Mouse (Mus musculus) neural tube, embryonic 11.5 days (tissue): ENCODE data around the gene Kif26b. TPM values are rescaled to one million over a fixed set of nuclear protein-coding genes. Genes with fewer than 3 reads are reported as not detected.

ENCODE experiments used
- ATAC-seq: fragments of 200-750 bp; cut with Nextera tagmentation; 2 replicates; pipeline ENCODE4 v1.8.0; 2017; ENCODE audit warnings: moderate number of reproducible peaks, mild to moderate bottlenecking, moderate TSS enrichment, moderate library complexity; ENCODE audit not compliant: insufficient read depth, low FRiP score, low TSS enrichment
- DNase-seq: peaks from one replicate; pipeline ENCODE4 v3.0.0-alpha.2; 2015; ENCODE audit warnings: low spot score
- H3K27ac ChIP-seq: fragments of 300-500 bp; sonication (generic); 2 replicates; pipeline ENCODE4 v1.5.1; 2014; ENCODE audit warnings: low read depth, mild to moderate bottlenecking, low read length
- H3K27me3 ChIP-seq: fragments of 300-500 bp; sonication (generic); 2 replicates; pipeline ENCODE4 v1.6.1; 2014; ENCODE audit warnings: mild to moderate bottlenecking, low read length, mixed read lengths; ENCODE audit not compliant: control insufficient read depth, insufficient read depth
- H3K36me3 ChIP-seq: fragments of 300-500 bp; sonication (generic); 2 replicates; pipeline ENCODE4 v1.6.1; 2014; ENCODE audit warnings: mild to moderate bottlenecking, low read length, moderate library complexity, mixed read lengths; ENCODE audit not compliant: control insufficient read depth, insufficient read depth
- H3K4me1 ChIP-seq: fragments of 300-500 bp; sonication (generic); 2 replicates; pipeline ENCODE4 v1.6.1; 2014; ENCODE audit warnings: low read length, mixed read lengths; ENCODE audit not compliant: control insufficient read depth, insufficient read depth
- H3K4me2 ChIP-seq: fragments of 300-500 bp; sonication (generic); 2 replicates; pipeline ENCODE4 v1.6.1; 2014; ENCODE audit warnings: low read depth, mild to moderate bottlenecking, moderate library complexity
- H3K4me3 ChIP-seq: fragments of 300-500 bp; sonication (generic); 2 replicates; pipeline ENCODE4 v1.5.1; 2014; ENCODE audit warnings: low read depth, low read length
- H3K9ac ChIP-seq: fragments of 300-500 bp; sonication (generic); 2 replicates; pipeline ENCODE4 v1.6.1; 2014; ENCODE audit warnings: mild to moderate bottlenecking, low read length
- H3K9me3 ChIP-seq: fragments of 300-500 bp; sonication (generic); 2 replicates; pipeline ENCODE4 v1.6.1; 2016; ENCODE audit warnings: low read length; ENCODE audit not compliant: control insufficient read depth
- WGBS: fragments of 180-500 bp; shearing (Covaris S2); extraction: QIAGEN DNeasy Blood & Tissue Kit; methylation state at CpG from one replicate; pipeline ENCODE4 v1.1.7; 2014; 5-methylcytosine and 5-hydroxymethylcytosine counted together
- polyA plus RNA-seq: library from polyadenylated mRNA; unstranded; fragments of >200 nt; fragmentation: Nextera tagmentation; extraction: Ambion mirVana; gene quantifications from 2 replicates; pipeline ENCODE4 v1.2.1, GENCODE M21; 2014

Kif26b gene
- polyA plus RNA-seq, 1 experiment from 2014 or later: 6.5 TPM

DNA sequence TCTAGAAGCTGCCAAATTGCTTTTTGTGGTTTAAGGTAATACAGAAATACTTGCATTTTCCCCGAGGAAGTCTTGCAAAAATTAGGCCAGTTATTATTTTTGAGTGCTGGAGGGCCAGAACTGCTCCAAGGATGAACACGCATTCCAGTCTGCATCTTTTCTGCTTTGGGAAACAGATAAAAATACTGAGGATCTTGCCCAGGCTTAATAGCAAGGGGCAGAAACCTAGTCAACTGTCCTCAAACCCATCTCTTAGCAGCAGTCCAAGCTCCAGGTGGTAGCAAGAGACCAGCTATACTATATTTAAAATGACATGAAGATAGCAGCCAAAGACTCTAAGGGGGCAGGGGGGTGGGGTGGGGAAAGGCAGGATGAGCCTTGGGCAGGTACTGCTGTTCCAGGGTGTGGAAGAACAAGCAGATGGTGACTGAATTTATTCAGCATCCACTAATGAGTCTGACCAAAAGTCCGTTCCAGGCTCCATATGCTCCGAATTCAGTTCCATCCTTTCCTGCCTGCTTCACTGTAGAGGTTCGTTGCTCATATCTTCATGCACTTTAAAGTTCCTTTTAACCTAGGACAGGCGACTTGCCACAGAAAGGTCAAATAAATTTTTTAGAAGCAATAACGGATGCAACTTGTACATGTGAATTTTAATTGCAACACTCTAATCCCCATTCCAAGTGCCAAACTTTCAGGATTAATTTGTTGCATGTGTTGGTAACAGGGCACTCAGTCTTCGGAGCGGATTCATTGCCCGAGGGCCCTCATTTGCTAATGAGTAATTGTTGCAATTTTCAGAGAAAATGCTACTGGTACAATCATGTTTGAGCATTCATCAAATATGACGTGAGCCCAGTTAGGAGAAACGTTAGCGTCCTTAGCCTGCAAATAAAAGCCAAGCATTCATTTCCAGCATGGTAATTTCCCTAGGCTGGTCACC lies 218.6 kb downstream of the Kif26b start:
- ATAC-seq: no peak
- DNase-seq: no peak
- Histone ChIP-seq H3K9me3 (no peaks in the 10 kb centered on the region), H3K27me3 (no peaks in the 10 kb centered on the region), H3K4me2 (no peak overlapping the region), H3K4me3 (no peak overlapping the region), H3K36me3 (no peaks in the 10 kb centered on the region), H3K27ac (no peak overlapping the region), H3K9ac (no peak overlapping the region), H3K4me1 (no peaks in the 10 kb centered on the region)
- WGBS: 81% methylated on average over 13 of the region's 13 CpGs

- Histone ChIP-seq H3K9ac (no peak overlapping the region), H3K9me3 (no peaks in the 10 kb centered on the region), H3K27me3 (no peaks in the 10 kb centered on the region), H3K4me3 (no peak overlapping the region), H3K27ac (no peak overlapping the region), H3K36me3 (no peaks in the 10 kb centered on the region), H3K4me2 (no peak overlapping the region), H3K4me1 (no peaks in the 10 kb centered on the region)
- ATAC-seq (no peak), DNase-seq (no peak)
- WGBS: 85% methylated on average over 7 of the region's 7 CpGs
Measured at GRCm38 (mm10) chr1:178748222-178748600, 219.3 kb downstream of the Kif26b start.

- no peak overlapping the region for H3K4me2 ChIP-seq
- no peak overlapping the region for H3K9ac ChIP-seq
- no peak overlapping the region for H3K27ac ChIP-seq
- 74% methylated on average over 1 of the region's 1 CpGs for WGBS
- H3K9me3 ChIP-seq: no peaks in the 10 kb centered on the region
- H3K27me3 ChIP-seq: no peaks in the 10 kb centered on the region
- DNase-seq: no peak
- no peaks in the 10 kb centered on the region for H3K36me3 ChIP-seq
- no peak for ATAC-seq
- H3K4me1 ChIP-seq: no peaks in the 10 kb centered on the region
- no peak overlapping the region for H3K4me3 ChIP-seq
Measured at GRCm38 (mm10) chr1:178748617-178749016, 219.7 kb downstream of the Kif26b start.

DNA sequence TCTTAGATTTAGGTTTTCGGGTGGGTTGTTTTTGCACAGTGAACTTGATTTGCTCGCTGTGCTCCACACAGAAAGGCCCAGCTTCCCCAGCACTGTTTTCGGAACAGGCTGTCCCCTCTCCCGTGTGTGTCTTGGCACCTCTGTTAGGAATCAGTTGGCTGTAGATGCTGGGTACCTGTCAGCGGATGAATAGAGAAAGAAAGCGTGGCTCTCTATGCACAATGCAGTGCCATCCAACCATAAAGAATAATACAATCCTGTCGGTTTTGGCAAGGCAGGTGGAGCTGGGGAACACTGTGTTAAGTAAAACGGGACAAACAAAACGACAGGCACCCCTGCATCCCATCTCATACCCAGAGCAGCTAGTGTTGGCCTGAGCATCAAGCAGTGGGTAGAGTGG lies 220.9 kb downstream of the Kif26b start:
- H3K9ac ChIP-seq: no peak overlapping the region
- no peak overlapping the region for H3K4me2 ChIP-seq
- no peaks in the 10 kb centered on the region for H3K27me3 ChIP-seq
- H3K4me1 ChIP-seq: no peaks in the 10 kb centered on the region
- no peaks in the 10 kb centered on the region for H3K36me3 ChIP-seq
- ATAC-seq (no peak), DNase-seq (no peak)
- no peak overlapping the region for H3K4me3 ChIP-seq
- H3K27ac ChIP-seq: no peak overlapping the region
- WGBS: 85% methylated on average over 9 of the region's 9 CpGs
- no peaks in the 10 kb centered on the region for H3K9me3 ChIP-seq

DNA sequence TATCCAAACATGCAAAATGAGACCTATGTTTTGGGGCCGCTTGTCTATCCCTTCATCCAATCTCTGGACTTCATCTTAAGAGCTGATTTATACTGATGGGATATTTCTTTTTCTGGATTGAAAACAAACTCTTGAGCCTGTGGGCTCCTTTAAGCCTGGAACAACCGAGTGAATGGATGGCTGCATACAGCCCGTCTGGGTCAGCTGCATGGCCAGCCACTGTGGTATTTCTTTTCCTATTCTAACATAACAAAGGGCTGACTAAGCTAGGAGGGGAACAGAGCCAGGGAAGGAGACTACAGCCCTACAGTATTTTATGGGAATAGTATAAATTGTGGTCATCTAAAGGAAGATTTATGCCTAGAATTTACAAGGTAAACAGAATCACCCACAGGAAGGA lies 229.5 kb downstream of the Kif26b start:
- no peak overlapping the region for H3K4me2 ChIP-seq
- ATAC-seq (no peak), DNase-seq (no peak)
- H3K4me1 ChIP-seq: no peaks in the 10 kb centered on the region
- no peak overlapping the region for H3K4me3 ChIP-seq
- no peaks in the 10 kb centered on the region for H3K9me3 ChIP-seq
- 51% methylated on average over 3 of the region's 3 CpGs for WGBS
- H3K27me3 ChIP-seq: no peaks in the 10 kb centered on the region
- no peaks in the 10 kb centered on the region for H3K36me3 ChIP-seq
- no peak overlapping the region for H3K27ac ChIP-seq
- H3K9ac ChIP-seq: no peak overlapping the region

DNA sequence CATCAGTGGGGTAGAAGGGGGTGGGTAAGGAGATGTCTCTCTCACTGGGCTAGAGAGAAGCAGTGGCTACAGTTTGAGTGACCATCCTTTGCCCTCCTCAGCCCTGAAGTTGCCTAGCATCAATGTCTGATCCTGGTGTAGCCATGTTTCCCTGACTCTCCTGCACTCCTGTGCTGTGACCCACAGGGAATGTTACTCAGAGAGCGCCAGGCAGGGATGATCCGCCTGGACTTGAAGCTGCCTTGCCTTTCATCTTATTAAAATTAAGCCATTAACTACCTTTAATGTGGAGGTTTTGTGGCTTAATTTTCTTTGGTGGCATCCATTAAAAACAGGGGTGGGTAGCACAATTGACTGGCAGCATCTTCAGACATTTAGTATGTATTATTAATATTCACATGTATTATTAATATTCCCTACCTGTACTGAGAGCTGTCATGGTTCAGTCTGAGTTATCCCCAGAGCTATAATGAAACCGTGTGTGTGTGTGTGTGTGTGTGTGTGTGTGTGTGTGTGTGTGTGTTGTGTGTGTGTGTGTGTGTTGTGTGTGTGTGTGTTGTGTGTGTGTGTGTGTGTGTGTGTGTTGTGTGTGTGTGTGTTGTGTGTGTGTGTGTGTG lies 233.3 kb downstream of the Kif26b start:
- no peak overlapping the region for H3K4me2 ChIP-seq
- no peak overlapping the region for H3K4me3 ChIP-seq
- DNase-seq (no peak), ATAC-seq (no peak)
- no peaks in the 10 kb centered on the region for H3K9me3 ChIP-seq
- no peak overlapping the region for H3K27ac ChIP-seq
- no peaks in the 10 kb centered on the region for H3K4me1 ChIP-seq
- no peaks in the 10 kb centered on the region for H3K36me3 ChIP-seq
- no peak overlapping the region for H3K9ac ChIP-seq
- 90% methylated on average over 3 of the region's 3 CpGs for WGBS
- H3K27me3 ChIP-seq: no peaks in the 10 kb centered on the region

GRCm38 (mm10) chr1:178764914-178765313 lies 236.0 kb downstream of the Kif26b start:
- H3K4me3 ChIP-seq: no peak overlapping the region
- no peak for DNase-seq
- WGBS: 88% methylated on average over 4 of the region's 4 CpGs

DNA sequence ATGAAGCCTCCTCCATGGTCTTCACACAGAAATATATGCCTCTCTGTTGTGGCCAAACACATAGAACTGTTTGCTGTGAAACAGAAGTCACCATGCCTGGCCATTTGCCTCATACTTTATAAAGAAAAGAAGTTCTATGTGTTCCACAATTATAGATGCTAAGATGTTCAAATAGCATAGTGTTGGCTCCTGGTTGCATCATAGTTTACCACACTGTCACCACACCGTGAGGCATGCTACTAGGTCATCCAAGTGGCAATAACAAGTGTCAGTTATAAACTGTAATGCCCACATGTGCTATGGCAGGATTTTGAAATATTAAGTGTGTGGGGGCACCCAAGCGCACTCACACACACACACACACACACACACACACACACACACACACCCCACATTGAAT lies 236.7 kb downstream of the Kif26b start:
- no peak overlapping the region for H3K27ac ChIP-seq
- WGBS: 87% methylated on average over 2 of the region's 2 CpGs
- no peak overlapping the region for H3K4me3 ChIP-seq
- no peaks in the 10 kb centered on the region for H3K36me3 ChIP-seq
- no peak overlapping the region for H3K4me2 ChIP-seq
- DNase-seq (no peak), ATAC-seq (no peak)
- H3K9me3 ChIP-seq: no peaks in the 10 kb centered on the region
- no peaks in the 10 kb centered on the region for H3K27me3 ChIP-seq
- H3K4me1 ChIP-seq: no peaks in the 10 kb centered on the region; the same call in 1 of the 2 replicates
- no peak overlapping the region for H3K9ac ChIP-seq

More at GRCm38 (mm10) chr1:178764914-178765313, 236.0 kb downstream of the Kif26b start:
- Histone ChIP-seq H3K9ac (no peak overlapping the region), H3K36me3 (no peaks in the 10 kb centered on the region), H3K9me3 (no peaks in the 10 kb centered on the region), H3K4me1 (no peaks in the 10 kb centered on the region; the same call in 1 of the 2 replicates), H3K4me2 (no peak overlapping the region), H3K27ac (no peak overlapping the region), H3K27me3 (no peaks in the 10 kb centered on the region)
- ATAC-seq: no peak

- no peak overlapping the region for H3K4me3 ChIP-seq
- no peaks in the 10 kb centered on the region for H3K27me3 ChIP-seq
- ATAC-seq (no peak), DNase-seq (no peak)
- 89% methylated on average over 4 of the region's 4 CpGs for WGBS
- H3K9ac ChIP-seq: no peak overlapping the region
- H3K4me1 ChIP-seq: no peaks in the 10 kb centered on the region; the same call in 1 of the 2 replicates
- no peaks in the 10 kb centered on the region for H3K36me3 ChIP-seq
- H3K4me2 ChIP-seq: no peak overlapping the region
- H3K27ac ChIP-seq: no peak overlapping the region
- H3K9me3 ChIP-seq: no peaks in the 10 kb centered on the region
Measured at GRCm38 (mm10) chr1:178768976-178769375, 240.1 kb downstream of the Kif26b start.
